Mouse (Mus musculus): Measurements from ENCODE around the gene Gpr132.

Gpr132 gene

DNA sequence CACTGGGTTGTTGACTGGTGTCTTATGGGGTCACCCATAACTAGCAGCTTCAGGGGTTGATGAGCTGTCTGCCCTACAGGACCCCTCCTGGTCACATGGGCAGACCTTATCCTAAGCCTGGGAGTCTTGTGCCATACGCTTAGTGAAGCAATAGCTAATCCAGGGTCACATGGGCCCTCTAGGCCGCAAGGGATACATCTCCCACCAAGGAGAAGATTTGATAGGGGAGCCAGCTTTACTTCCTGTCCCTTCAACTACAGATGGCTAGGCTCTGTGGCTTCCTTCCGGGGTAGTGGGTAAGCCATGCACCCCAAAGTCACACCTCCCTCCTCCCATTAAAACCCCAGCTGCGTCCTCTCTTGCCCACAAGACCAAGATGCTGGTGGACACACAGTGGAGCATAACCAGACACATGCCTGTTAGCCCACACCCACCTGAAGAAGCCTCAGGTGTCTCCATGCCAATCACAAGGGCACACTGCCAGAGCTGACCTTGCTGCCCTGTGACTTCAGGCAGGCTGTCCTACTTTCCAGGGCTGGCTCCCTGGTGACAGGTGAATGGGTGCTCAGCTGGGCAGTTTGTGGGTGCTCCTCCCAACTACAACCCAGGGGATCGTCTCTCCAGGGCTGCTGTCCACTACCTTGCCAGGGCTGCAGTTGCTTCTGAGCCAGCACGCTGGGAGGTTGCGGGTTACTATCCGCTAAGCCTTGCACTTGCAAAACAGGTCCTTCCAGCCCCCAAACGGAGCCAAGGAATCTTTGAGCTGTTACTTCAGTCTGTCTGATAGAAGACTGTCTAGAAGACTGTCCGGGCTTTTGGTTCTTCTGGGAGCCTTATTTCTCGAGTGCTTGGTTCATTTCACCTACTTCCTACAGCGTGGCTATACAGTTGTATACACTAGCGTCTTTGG lies at the start of gene Gpr132:
Gene Gpr132 (minus strand): TSS at position 51 of the 910 bp plus-strand sequence.
- in situ Hi-C loops (cut with MboI; ENCODE audit: low sequenced_read_pairs): no loop called here

GRCm38 (mm10) chr12:112917486-112917885 lies 49.5 kb upstream of the Gpr132 start:
- in situ Hi-C loops (cut with MboI; ENCODE audit: low sequenced_read_pairs): no loop called here

DNA sequence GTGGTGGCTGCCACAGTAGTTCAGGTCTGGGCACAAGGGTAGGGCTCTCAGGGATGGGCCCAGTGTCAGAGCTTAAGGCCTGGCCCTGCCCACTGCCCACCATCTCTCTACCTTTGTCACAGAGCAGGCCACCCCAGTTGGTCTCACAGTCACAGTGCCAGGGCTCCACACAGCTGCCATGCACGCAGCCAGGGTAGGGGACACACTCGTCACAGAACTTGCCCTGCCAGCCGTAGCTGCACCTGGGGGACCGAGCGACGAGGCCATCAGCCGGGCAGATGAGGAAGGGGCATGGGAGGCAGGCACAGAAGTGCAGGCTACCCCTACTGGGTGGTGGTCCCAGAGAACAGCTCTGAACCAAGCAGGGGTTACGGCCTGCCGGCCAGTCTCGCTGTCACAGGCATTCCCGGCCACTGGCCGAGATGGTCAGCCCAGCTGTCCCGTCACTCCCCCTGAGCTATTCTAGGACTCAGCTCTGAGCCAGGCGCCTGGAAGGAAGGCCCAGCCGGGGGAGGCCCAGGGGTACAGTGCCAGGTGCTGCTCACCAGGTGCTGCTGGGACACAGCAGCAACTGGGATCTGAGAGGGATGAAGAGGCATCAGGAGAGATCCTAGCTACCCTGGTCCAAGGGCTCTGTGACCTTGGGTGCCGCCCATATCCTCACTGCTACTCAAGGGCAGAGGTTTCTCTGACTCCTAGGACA lies 48.8 kb upstream of the Gpr132 start:
- in situ Hi-C loops (cut with MboI; ENCODE audit: low sequenced_read_pairs): no loop called here

DNA sequence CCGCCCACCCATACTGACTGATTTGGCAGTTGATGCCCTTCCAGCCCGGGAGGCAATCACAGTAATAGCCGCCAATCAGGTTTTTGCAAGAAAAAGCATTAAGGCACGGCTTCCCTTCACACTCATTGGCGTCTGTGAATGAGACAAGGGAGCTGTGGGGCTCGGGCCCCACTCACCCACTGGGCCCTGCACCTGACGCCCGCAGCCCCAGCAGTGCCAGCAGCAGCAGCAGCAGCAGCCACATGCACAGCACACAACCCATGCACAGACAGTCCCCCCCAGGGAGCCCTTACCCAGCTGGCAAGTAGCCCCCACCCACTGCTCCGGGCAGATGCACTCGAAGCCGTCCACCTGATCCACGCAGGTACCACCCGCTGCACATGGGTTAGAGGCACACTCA lies 47.6 kb upstream of the Gpr132 start:
- in situ Hi-C loops (cut with MboI; ENCODE audit: low sequenced_read_pairs): no loop called here

DNA sequence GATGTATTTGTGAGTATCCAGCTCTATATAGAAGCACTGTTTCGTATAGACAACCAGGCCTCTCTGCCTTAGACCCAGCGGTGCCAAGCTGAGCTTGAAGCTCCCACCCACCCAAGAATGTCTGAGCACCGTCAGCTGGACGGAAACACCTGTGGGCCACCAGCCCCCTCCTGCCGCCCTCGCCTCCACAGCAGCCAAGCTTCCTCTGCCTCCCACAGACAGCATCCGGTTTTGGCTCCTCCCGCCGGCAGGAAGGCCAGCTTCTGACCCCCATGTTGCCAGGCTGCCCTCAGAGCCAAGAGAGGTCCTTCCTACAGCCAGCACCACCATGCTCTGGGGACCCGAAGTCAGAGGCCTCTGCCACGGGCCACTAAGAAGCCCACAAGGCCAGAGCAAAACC lies 46.5 kb upstream of the Gpr132 start:
- in situ Hi-C loops (cut with MboI; ENCODE audit: low sequenced_read_pairs): no loop called here

DNA sequence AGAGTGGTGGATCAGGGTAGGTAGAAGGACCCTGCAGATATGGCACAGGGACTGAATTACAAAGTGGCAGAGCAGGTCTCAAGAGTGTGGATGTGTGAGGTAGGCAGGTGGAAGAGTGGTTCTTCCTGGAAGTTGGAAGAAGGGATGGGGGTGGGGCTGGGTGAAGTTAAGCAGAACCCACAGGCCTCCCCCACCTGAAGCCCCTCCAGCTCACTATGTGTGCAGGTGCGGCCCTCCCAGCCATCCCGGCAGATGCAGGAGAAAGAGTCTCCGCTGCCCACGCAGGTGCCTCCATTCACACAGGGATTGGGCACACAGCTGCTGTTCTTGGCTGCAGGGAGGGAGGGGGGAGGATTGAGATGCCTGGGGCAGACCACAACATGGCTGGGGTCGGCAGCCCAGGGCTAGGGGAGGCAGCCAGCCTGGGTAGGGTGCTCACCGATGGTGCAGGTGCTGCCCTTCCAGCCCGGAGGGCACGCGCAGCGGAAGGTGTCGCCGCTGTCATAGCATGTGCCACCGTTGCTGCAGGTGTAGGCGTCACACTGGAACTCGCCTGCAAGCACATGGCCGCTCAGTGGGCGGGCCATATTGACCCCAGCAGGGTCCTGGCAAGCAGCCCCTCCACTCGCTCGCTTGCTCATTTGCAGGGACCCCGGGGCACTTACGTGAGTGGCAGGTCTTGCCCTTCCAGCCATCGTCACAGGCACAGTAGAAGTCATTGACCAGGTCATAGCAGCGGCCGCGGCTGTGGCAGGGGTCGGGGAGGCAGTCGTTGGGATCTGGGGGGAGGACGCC lies 45.1 kb upstream of the Gpr132 start:
- in situ Hi-C loops (cut with MboI; ENCODE audit: low sequenced_read_pairs): no loop called here

GRCm38 (mm10) chr12:112911701-112912100 lies 43.7 kb upstream of the Gpr132 start:
- in situ Hi-C loops (cut with MboI; ENCODE audit: low sequenced_read_pairs): no loop called here

DNA sequence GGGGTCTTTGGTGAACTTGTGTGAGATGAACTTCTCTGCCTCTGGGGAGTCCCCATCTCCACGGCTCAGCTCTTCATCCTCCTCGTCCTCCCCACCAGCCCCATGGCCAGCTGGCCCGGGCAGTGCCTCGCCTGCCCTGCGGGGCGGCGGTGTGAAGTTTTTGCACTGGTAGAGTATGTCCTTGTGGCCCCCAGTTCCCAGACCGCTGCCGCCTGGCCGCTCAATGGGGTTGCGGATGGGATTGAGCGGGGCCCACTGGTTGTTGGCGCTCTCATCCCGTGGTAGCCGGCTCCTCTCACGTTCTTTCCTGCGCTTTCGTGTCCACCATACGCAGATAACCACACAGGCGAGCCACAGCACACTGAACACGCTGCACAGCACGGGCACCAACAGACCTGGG lies 41.0 kb upstream of the Gpr132 start:
- in situ Hi-C loops (cut with MboI; ENCODE audit: low sequenced_read_pairs): no loop called here

- in situ Hi-C loops (cut with MboI; ENCODE audit: low sequenced_read_pairs): no loop called here
Measured at GRCm38 (mm10) chr12:112905001-112905400, 37.0 kb upstream of the Gpr132 start.

DNA sequence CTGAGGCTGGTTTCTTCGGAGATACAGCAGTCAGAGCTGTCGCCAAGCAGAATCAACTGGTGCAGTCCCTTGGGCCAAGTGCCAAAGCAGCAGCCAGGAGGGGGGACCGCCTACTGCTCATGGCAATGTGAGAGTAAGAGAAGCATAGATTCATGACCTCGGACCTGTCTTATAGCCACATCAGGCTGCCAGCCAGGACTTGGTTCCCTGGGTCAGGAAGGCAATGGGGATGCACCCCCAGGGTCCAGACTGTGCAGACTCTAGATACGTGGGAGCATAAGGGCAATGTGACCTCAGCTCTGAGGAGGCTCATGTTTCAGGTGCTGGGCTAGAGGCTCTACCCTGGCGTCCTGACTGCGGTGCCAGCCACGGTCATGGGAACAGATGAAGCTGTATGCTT lies 35.9 kb upstream of the Gpr132 start:
- in situ Hi-C loops (cut with MboI; ENCODE audit: low sequenced_read_pairs): no loop called here

DNA sequence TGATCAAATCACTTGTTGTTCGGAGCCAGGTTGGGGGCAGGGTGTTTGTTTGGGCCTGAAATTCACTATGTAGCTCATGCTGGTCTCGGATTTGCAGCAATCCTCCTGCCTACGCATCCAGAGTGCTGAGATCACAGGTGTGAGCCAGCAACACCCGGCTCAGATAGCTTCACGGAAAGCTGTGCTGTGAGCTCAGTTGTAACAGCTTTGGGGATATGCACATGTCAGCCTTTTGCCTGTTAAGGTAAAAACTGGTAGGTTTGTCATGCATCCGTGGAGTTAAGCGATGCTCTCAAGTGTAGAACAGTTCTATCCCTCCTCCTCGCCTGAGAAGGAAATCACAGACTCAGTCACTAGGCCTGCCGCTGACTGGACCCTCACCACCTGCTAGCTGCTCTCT lies 32.6 kb upstream of the Gpr132 start:
- in situ Hi-C loops (cut with MboI; ENCODE audit: low sequenced_read_pairs): no loop called here

DNA sequence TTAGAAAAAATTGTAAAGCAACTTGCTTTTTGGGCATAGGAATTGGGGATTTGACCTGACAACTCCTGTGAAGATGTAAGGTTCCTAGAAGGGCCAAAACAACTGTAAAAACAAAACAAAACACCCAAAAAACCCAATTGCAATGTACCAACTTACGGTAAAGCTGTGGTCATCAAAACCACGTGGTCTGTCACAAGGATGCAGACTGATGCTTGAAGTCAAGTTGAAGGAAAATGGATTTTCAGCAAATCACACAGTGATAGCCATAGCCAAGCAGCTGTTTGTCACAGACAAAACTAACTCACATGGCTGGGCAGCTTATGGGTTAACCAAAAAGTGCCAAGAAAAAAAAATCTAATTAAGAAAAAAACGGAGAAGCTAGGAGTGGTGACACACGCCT lies 30.9 kb upstream of the Gpr132 start:
- in situ Hi-C loops (cut with MboI; ENCODE audit: low sequenced_read_pairs): no loop called here

DNA sequence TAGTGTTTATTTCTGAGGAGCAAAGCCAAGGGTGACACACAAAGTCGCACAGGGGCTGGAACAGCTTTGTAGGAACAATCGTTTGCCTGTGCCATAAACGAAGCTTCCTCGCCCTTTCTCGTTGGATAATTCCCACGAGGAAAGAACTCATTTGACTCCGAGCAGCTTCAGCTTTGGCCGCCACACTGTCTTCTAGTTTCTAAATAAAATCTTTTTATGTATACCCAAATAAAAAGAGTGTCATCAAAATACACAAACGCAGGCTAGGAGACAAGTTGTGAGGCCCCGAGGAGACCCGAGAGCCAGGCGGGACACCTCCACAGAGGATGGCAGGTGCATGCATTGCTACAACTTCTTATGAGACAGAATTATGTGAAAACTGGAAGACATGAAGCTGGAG lies 30.3 kb upstream of the Gpr132 start:
- in situ Hi-C loops (cut with MboI; ENCODE audit: low sequenced_read_pairs): no loop called here

DNA sequence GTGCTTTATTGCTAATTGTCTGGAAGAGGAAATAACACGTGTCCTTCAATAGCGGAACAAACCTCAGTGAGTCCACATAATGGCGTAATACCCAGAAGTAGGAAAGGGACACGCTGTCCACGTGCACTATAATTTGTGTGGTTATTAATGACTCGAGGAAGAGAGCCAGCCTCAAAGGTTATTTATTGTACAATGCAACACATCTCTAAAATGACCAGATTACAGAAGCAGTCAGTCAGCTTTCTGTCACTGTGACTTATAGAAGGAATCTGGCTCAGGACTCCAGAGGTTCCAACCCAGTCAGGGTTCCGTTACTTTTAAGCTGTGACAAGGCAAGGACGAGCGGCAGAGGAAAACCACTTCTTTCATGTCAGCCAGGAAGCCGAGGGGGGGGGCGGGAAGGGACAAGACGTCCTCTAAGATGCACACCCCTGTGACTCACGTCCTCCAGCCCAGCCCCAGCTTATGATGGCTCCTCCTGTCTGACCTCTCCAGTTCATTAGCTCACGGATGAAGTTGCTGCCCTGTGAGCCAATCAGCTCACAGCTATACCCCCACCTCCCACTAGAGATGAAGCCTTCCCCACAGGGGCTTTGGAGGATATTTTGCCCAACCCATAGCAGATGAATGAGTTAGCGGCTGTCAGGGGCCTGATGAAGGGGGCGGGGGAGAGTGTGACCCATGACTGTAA lies 29.6 kb upstream of the Gpr132 start:
- in situ Hi-C loops (cut with MboI; ENCODE audit: low sequenced_read_pairs): no loop called here

GRCm38 (mm10) chr12:112894969-112895368 lies 26.9 kb upstream of the Gpr132 start:
- in situ Hi-C loops (cut with MboI; ENCODE audit: low sequenced_read_pairs): no loop called here

DNA sequence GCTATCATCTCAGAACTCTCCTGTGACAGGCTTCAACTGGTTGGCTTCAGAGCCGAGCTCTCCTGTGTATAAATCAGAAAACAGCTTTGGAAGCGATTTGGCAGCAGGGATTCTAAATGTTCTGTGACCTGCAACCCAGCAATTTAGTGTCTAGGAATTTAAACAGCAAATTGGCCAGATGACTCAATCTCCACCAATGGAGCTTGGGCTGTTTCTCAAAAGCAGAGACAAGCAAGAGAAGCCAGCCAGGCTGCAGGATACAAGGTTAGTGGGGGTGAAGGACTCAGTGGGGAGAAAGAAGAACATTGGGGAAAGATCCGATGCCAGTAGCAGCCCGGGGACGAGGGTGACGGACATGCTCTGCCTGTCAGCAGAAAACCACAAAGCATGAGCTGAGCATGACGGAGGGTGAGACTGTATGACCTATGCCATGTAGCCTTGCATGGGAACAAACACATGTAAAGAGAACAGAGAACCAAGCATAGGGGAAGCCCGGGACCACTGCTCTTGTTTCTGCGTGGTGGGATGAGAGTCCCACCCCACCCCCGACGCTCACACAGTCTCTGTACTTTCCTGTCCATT lies 26.4 kb upstream of the Gpr132 start:
- in situ Hi-C loops (cut with MboI; ENCODE audit: low sequenced_read_pairs): no loop called here

DNA sequence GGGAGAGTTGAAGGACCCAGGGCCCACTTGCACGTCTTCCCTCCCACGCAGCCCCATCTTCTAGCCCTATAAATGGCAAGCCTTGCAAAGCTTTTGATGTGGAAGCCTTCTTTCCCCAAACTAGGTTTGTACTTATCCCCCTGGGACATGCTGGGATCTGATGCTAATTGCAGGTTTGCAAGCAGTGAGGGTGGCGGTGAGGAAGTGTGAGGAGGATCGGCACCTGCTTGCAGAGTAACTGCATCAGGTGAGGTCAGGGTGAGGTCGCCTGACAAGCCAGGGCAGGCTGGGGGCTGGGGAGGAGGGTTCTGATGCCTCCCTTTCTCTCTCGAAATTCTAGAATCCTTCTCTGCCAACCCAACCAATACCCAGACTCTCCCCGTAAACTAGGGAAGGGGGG lies 17.4 kb upstream of the Gpr132 start:
- in situ Hi-C loops (cut with MboI; ENCODE audit: low sequenced_read_pairs): no loop called here

GRCm38 (mm10) chr12:112881301-112881815 lies 13.3 kb upstream of the Gpr132 start:
- in situ Hi-C loops (cut with MboI; ENCODE audit: low sequenced_read_pairs): no loop called here

DNA sequence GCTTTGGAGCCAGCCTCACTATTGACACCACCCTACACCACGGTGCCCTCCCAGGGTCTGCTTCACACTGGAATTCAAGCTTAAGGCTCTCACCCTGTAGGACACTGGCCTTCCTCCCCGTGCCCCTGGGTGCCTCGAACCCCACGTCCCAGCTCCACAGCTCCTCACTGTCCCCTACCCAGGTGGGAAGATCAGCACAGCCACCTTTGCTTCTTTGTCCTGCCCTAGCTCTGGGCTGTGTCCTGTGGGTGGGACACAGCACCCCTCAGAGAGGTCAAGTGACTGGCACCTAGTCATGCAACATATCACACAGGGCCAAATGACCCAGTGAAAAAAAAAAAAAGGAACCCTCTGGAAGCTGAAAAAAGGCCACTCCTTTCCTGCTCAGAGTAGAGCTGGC lies 12.6 kb upstream of the Gpr132 start:
- in situ Hi-C loops (cut with MboI; ENCODE audit: low sequenced_read_pairs): no loop called here

- in situ Hi-C loops (cut with MboI; ENCODE audit: low sequenced_read_pairs): loop anchor here (5.0 kb wide), 1 partner anchor 68 kb away; no protein-coding TSS in a partner anchor
Measured at GRCm38 (mm10) chr12:112879731-112880130, 11.7 kb upstream of the Gpr132 start.

Data from CH12F3 (cell line).